Mouse (Mus musculus): Measurements from ENCODE around the gene Abcc4.

GRCm38 (mm10) chr14:118658328-118658692 lies 47.7 kb downstream of the Abcc4 start:
- TF ChIP-seq POLR2A (IDR thresholded peaks at IDR 0.05; ENCODE audit: borderline replicate concordance, extremely low read depth, low read depth, low read length) (no peak), CTCF (IDR thresholded peaks at IDR 0.05; ENCODE audit: insufficient read depth, low read length) (no peak)

Data from lung, adult 2 months (tissue).